Mouse (Mus musculus) limb, embryonic 12.5 days (tissue): Measurements from ENCODE around the gene Pde8b. TPM values are rescaled to one million over a fixed set of nuclear protein-coding genes. Genes with fewer than 3 reads are reported as not detected.
A peak's percentile ranks its signal among the peaks of the same experiment; 100 is the strongest.

ENCODE experiments used
- ATAC-seq: fragments of 200-750 bp; cut with Nextera tagmentation; 2 replicates; pipeline ENCODE4 v1.8.0; 2017; ENCODE audit warnings: low read depth, moderate TSS enrichment; ENCODE audit not compliant: insufficient number of reproducible peaks, insufficient read depth, low FRiP score, low TSS enrichment
- H3K27ac ChIP-seq: fragments of 300-500 bp; sonication (generic); 2 replicates; pipeline ENCODE4 v1.5.1; 2016; ENCODE audit warnings: mild to moderate bottlenecking, moderate library complexity
- H3K27me3 ChIP-seq: fragments of 300-500 bp; sonication (generic); 2 replicates; pipeline ENCODE4 v1.6.1; 2016; ENCODE audit warnings: mild to moderate bottlenecking, moderate library complexity
- H3K36me3 ChIP-seq: fragments of 300-500 bp; sonication (generic); 2 replicates; pipeline ENCODE4 v1.6.1; 2016; ENCODE audit warnings: mild to moderate bottlenecking, moderate library complexity
- H3K4me1 ChIP-seq: fragments of 300-500 bp; sonication (generic); replicated peaks from 2 replicates; pipeline ENCODE4 v1.6.1; 2016
- H3K4me2 ChIP-seq: fragments of 300-500 bp; sonication (generic); 2 replicates; pipeline ENCODE4 v1.6.1; 2016; ENCODE audit warnings: mild to moderate bottlenecking, moderate library complexity
- H3K4me3 ChIP-seq: fragments of 300-500 bp; sonication (generic); replicated peaks from 2 replicates; pipeline ENCODE4 v1.5.1; 2016; ENCODE audit warnings: mild to moderate bottlenecking
- H3K9ac ChIP-seq: fragments of 300-500 bp; sonication (generic); replicated peaks from 2 replicates; pipeline ENCODE4 v1.6.1; 2016; ENCODE audit warnings: mild to moderate bottlenecking, moderate library complexity
- H3K9me3 ChIP-seq: fragments of 300-500 bp; sonication (generic); 2 replicates; pipeline ENCODE4 v1.6.1; 2016; ENCODE audit warnings: mild to moderate bottlenecking, moderate library complexity
- WGBS: fragments of 180-500 bp; shearing (Covaris S2); methylation state at CpG from one replicate; pipeline ENCODE4 v1.1.7; 2016; 5-methylcytosine and 5-hydroxymethylcytosine counted together
- polyA plus RNA-seq: library from polyadenylated mRNA; unstranded; fragments of >200 nt; fragmentation: Nextera tagmentation; extraction: Ambion mirVana; gene quantifications from 2 replicates; pipeline ENCODE4 v1.2.1, GENCODE M21; 2016

Pde8b gene
- polyA plus RNA-seq = 3.4 and 4.8 TPM in 2 replicates

DNA sequence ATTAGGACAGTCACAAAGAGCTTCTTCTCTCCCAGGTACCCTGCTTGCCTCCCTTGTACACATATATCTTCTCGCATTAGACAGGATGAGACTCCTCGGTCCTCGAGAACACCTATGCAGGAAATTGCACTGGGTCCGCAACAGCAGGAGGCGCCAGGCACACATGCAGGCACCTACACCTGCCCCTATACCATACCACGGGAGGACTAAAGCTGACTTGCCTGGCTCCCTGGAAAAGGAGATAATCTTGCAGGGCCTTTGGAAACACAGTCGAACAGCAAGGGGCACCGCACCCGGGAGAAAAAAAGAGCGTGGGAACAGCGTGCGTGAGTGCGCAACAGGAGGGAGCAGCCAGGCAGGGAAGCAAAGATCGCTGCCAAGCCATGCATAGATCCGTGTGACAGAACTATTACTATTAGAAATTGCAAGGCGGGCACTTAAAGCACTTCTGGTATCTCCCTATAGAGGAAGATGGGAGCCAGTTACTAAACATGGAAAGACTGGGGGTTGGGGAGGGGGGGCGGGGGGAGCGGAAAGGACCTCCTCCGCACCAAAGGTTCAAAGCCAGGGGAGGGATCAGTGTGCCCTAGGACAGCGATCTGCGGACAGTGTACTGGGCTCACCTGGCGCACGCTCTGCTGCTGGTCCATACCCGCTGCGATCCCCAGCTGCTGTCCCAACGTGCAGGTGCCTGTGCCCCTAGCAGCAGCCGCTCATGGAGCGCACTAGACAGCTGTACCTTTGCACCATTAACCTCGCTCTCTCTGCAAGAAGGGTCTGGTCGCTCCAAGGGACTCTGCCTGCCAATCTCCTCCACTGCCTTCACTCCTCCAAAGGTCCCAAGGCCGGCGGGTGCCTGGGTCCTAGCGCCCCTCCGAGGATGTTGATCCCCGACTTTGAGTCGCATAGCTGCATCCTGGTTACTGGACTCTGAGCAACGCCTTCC, at the start of gene Pde8b:
TSS of gene Pde8b (minus strand) at position 826 of the 946 bp plus-strand sequence.
- no peak within 1 kb of the TSS for H3K27ac ChIP-seq
- ATAC-seq = no peak
- no peaks in the 10 kb centered on the region for H3K36me3 ChIP-seq
- no peaks in the 10 kb centered on the region for H3K9me3 ChIP-seq
- 0 out of 2 replicates have a peak, but pooled peaks cover 8% of the 10 kb centered on the region for H3K4me1 ChIP-seq
- peak within 1 kb of the TSS; percentile 36 for H3K4me3 ChIP-seq
- WGBS = 5% methylated on average over 37 of the region's 37 CpGs
- peaks cover 47% of the 10 kb centered on the region for H3K27me3 ChIP-seq
- H3K4me2 ChIP-seq = peak within 1 kb of the TSS; percentile 60
- no peak within 1 kb of the TSS for H3K9ac ChIP-seq

DNA sequence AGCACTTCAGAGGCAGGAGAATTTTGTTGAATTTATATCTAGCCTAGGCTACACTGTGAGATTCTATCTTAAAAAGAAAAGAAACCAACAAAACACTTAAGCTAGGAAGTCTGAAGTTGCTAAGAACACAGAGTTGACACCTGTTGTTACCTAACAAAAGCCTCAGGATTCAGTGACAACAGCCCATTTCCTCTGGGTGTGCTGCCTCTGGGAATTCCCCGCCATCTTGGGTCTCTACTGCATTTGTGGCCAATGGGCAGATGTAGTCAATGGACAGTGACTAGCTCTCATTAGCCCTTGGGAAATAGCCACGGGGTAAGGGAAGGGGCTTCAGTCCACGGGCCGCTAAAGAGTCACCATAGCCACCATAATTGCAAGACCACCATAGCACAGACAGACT, 41.8 kb upstream of the Pde8b start:
- Histone ChIP-seq H3K27ac (no peak overlapping the region), H3K4me2 (no peak overlapping the region), H3K36me3 (no peaks in the 10 kb centered on the region), H3K27me3 (no peaks in the 10 kb centered on the region), H3K9ac (no peak overlapping the region), H3K9me3 (no peaks in the 10 kb centered on the region), H3K4me1 (0 out of 2 replicates have a peak, but pooled peaks cover 2% of the 10 kb centered on the region), H3K4me3 (no peak overlapping the region)
- ATAC-seq = no peak
- 85% methylated on average over 4 of the region's 4 CpGs for WGBS

- 79% methylated on average over 7 of the region's 7 CpGs for WGBS
- Histone ChIP-seq H3K27me3 (no peaks in the 10 kb centered on the region), H3K9ac (no peak overlapping the region), H3K4me1 (peaks cover 7% of the 10 kb centered on the region), H3K36me3 (no peaks in the 10 kb centered on the region), H3K4me3 (no peak overlapping the region), H3K4me2 (no peak overlapping the region), H3K9me3 (no peaks in the 10 kb centered on the region), H3K27ac (no peak overlapping the region)
- ATAC-seq = no peak
These were observed 37.9 kb upstream of the Pde8b start for GRCm38 (mm10) chr13:95288027-95288426.

DNA sequence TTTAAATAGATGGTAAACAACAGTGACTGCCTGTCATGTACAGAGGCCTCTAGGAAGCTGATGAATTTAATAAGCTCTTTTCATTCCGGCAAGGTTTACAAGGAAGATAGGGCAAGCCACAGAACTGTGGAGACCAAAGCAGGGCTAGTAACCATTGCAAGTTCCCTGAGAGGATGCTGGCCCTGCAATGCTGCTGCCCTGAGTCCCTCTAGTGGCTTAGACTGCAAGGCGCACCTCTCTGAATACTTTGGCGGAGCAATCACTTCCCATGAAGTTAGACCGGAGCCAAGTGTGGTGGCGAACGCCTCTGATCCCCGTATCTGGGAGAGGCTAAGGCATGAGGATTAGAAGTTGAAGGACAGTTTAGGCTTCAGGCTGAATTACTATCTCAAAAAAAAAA, 36.9 kb upstream of the Pde8b start:
- no peaks in the 10 kb centered on the region for H3K9me3 ChIP-seq
- no peak overlapping the region for H3K27ac ChIP-seq
- peaks cover 16% of the 10 kb centered on the region for H3K4me1 ChIP-seq
- H3K4me2 ChIP-seq = no peak overlapping the region
- WGBS = 2% methylated on average over 7 of the region's 7 CpGs
- H3K4me3 ChIP-seq = no peak overlapping the region
- no peaks in the 10 kb centered on the region for H3K36me3 ChIP-seq
- H3K9ac ChIP-seq = no peak overlapping the region
- no peaks in the 10 kb centered on the region for H3K27me3 ChIP-seq
- 0 out of 2 replicates have a peak, but pooled peaks have one; percentile 40 for ATAC-seq

DNA sequence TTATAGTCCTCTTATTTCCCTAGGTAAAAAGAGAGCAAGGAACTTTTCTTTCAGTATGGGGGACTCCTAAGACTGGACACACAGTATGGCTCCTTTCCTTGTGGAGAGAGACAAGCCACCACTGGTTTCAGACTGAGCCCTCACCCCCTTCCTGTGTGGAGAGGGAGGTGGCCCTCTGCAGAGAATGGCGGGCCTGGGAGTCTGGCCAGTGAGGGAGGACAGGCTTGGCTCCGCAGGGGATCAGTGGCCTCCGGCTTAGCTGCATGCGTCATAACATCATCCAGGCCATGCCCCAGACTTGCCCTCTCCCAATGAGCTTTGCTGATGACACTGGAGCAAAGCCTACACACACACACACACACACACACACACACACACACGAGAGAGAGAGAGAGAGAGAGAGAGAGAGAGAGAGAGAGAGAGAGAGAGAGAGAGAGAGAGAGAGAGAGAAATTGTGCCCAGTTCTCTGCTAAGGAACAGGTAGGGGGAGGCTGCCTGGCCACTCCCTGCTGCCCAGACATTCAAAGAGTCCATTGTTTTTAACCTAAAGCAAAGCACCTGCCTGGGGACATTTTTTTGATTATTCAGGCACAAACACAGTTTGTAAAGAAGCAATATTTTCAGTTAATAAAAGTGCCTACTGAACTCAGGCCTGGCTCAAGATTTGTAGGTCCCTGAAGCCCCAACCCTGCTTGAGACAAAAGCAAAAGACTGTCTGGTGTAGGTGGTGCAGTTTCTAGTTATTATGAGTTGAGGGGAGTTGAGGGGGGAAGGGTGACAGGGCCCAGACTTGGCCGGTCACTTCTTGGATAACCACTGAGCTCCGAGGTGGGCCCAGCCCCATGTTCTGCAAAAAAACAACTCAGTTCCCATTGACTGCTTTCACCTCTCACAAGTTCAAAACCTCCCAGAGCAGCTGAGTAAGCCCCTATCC, 31.9 kb upstream of the Pde8b start:
- no peaks in the 10 kb centered on the region for H3K27me3 ChIP-seq
- 23% methylated on average over 6 of the region's 7 CpGs for WGBS
- peaks cover 23% of the 10 kb centered on the region for H3K4me1 ChIP-seq
- ATAC-seq = peak; percentile 77
- H3K4me2 ChIP-seq = no peak overlapping the region
- H3K4me3 ChIP-seq = no peak overlapping the region
- H3K9ac ChIP-seq = no peak overlapping the region
- H3K27ac ChIP-seq = peak overlapping the region; percentile 84
- no peaks in the 10 kb centered on the region for H3K9me3 ChIP-seq
- H3K36me3 ChIP-seq = no peaks in the 10 kb centered on the region

DNA sequence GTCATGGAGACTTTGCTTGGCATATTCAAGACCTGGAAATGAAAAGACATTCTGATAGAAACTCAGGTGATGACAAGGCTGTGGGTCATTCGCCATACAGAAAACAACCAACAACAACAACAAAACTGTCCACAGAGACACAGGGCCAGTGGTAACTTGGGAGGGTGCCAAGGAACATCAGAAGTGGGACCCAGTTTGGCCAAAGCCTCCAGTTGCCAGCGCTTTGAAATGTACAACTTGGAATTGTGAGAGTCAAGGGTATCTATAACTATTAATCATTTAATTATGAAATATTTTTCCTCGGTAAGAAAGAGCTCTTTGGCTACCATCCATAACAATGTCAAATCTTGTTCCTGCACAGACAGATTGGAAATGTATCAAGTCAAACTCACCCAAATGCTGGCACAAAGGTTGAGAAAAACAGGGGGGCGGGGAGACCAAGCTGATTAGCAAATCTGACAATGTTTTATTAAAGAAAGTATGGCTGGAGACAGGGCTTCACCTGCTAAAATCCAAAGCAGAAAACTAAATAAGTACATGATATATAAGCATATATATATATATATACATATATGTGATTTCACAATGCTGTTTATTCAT, 28.4 kb upstream of the Pde8b start:
- WGBS = 91% methylated on average over 4 of the region's 4 CpGs
- Histone ChIP-seq H3K4me3 (no peak overlapping the region), H3K4me1 (peaks cover 23% of the 10 kb centered on the region), H3K27me3 (no peaks in the 10 kb centered on the region), H3K9me3 (no peaks in the 10 kb centered on the region), H3K4me2 (no peak overlapping the region), H3K27ac (no peak overlapping the region), H3K36me3 (no peaks in the 10 kb centered on the region), H3K9ac (no peak overlapping the region)
- ATAC-seq = no peak

- no peaks in the 10 kb centered on the region for H3K27me3 ChIP-seq
- no peaks in the 10 kb centered on the region for H3K9me3 ChIP-seq
- H3K4me2 ChIP-seq = no peak overlapping the region
- no peak overlapping the region for H3K9ac ChIP-seq
- no peaks in the 10 kb centered on the region; the same call in 1 of the 2 replicates for H3K4me1 ChIP-seq
- no peak overlapping the region for H3K27ac ChIP-seq
- no peak overlapping the region for H3K4me3 ChIP-seq
- ATAC-seq = no peak
- no peaks in the 10 kb centered on the region for H3K36me3 ChIP-seq
- 71% methylated on average over 5 of the region's 5 CpGs for WGBS
These were observed 14.6 kb upstream of the Pde8b start for GRCm38 (mm10) chr13:95264691-95265090.

DNA sequence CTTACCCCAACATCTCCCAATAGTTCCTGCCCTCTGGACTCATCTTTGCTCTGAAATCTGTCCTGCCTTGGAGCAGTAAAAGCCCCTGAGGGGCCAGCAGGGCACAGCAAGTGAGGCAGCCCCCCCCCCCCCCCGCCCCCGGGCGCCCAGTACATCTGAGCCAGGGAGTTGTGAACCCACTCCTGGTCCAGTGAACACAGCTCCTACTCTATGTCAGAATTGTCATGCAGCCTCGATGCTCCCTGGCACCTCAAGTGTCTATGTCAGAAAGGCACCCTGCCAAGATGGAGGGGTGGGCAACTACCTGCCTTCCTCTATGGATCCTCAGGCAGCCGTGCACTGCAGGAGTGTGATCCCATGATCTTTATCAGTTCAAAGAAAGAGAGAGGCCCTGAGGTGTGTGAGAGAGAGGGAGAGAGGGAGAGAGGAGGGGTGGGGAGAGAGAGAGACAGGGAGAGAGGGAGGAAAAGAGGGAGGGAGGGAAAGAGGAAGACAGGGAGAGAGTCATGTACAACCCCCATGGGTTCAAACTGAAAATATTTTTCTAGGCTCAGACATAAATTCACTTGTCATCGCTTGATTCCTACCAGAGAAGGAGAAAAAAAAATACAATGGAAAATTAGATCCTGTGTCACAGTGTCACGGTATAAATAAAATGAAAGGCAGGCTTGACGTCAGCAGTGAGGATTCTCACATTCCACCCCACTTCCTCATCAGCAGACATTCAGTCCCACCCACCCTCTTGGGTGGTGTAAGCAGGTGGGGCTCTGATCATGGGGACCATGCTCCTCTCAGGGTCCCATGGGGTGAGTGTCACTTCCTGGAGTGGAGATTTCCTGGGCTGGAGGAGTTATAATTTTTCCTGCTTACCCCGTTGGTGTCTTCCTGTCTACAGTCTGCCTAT, 11.0 kb upstream of the Pde8b start:
- Histone ChIP-seq H3K9me3 (no peaks in the 10 kb centered on the region), H3K27me3 (no peaks in the 10 kb centered on the region), H3K4me2 (no peak overlapping the region), H3K36me3 (no peaks in the 10 kb centered on the region), H3K4me1 (no peaks in the 10 kb centered on the region; the same call in 1 of the 2 replicates), H3K9ac (no peak overlapping the region), H3K4me3 (no peak overlapping the region), H3K27ac (no peak overlapping the region)
- no peak for ATAC-seq
- WGBS = 70% methylated on average over 9 of the region's 9 CpGs

DNA sequence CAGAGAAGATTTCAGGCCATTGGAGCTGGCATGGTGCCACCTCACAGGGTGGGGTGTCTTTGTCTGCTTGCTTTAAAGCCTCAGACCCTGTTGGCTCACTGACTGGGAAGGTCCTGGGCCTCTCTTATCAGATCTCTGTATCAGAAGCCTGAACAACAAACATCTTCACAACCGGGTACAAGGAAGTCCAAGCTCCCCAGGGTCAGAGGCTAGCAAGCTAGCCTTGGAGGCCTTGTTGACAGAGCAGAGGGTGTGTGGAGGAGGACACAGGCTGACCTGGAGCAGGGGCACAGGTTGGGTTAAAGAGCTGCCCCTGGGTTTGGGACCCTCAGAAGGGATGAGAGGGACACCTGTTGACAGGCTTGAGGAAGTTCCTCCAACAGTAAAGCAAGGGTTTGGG, 10.3 kb upstream of the Pde8b start:
- no peaks in the 10 kb centered on the region for H3K36me3 ChIP-seq
- H3K4me3 ChIP-seq = no peak overlapping the region
- H3K4me1 ChIP-seq = no peaks in the 10 kb centered on the region; the same call in 1 of the 2 replicates
- H3K9ac ChIP-seq = no peak overlapping the region
- WGBS = 45% methylated on average over 1 of the region's 1 CpGs
- no peak for ATAC-seq
- H3K4me2 ChIP-seq = no peak overlapping the region
- no peaks in the 10 kb centered on the region for H3K27me3 ChIP-seq
- H3K27ac ChIP-seq = no peak overlapping the region
- H3K9me3 ChIP-seq = no peaks in the 10 kb centered on the region

- H3K36me3 ChIP-seq = no peaks in the 10 kb centered on the region
- no peak overlapping the region for H3K9ac ChIP-seq
- no peaks in the 10 kb centered on the region; the same call in 1 of the 2 replicates for H3K4me1 ChIP-seq
- no peak for ATAC-seq
- no peak overlapping the region for H3K4me2 ChIP-seq
- H3K4me3 ChIP-seq = no peak overlapping the region
- H3K27me3 ChIP-seq = peaks cover 8% of the 10 kb centered on the region; the same call in 1 of the 2 replicates
- WGBS = 88% methylated on average over 6 of the region's 6 CpGs
- no peak overlapping the region for H3K27ac ChIP-seq
- no peaks in the 10 kb centered on the region for H3K9me3 ChIP-seq
These were observed 6.9 kb upstream of the Pde8b start for GRCm38 (mm10) chr13:95257083-95257482.
